Mouse (Mus musculus) myocyte (in vitro differentiated cells): ENCODE measurements at regions not wholly inside any gene's neighbourhood (a gene's known extent, or its start where the extent isn't known, plus 50 kb on each side); places are given as distances from the start of the nearest gene placed in this dataset.
A peak's percentile ranks its signal among the peaks of the same experiment; 100 is the strongest.

Source experiments
- H3K27me3 ChIP-seq: one replicate; pipeline ENCODE4 v1.6.1; 2011; ENCODE audit not compliant: control insufficient read depth, insufficient read depth, insufficient read length
- H3K36me3 ChIP-seq: one replicate; pipeline ENCODE4 v1.6.1; 2011; ENCODE audit not compliant: control insufficient read depth, insufficient read depth
- H3K4me2 ChIP-seq: one replicate; pipeline ENCODE4 v1.6.1; 2011; ENCODE audit warnings: low read depth, control low read depth
- H3K4me3 ChIP-seq: one replicate; pipeline ENCODE4 v1.5.1; 2011; ENCODE audit warnings: mild to moderate bottlenecking, control low read depth, moderate library complexity
- H3K79me2 ChIP-seq: one replicate; pipeline ENCODE4 v1.6.1; 2011; ENCODE audit not compliant: control insufficient read depth, insufficient read depth
- H3ac ChIP-seq: one replicate; pipeline ENCODE4 v1.6.1; 2011; ENCODE audit not compliant: control insufficient read depth, insufficient read length
- CEBPB ChIP-seq: IDR thresholded peaks from 2 replicates; pipeline ENCODE4 v1.6.1; 2011; ENCODE audit warnings: mild to moderate bottlenecking, moderate library complexity; ENCODE audit not compliant: poor library complexity, insufficient read depth, severe bottlenecking
- E2F4 ChIP-seq: IDR thresholded peaks from one replicate; pipeline ENCODE4 v1.6.1; 2011; ENCODE audit warnings: mild to moderate bottlenecking, control low read depth, moderate library complexity; ENCODE audit not compliant: insufficient read depth
- MAX ChIP-seq: IDR thresholded peaks from one replicate; pipeline ENCODE4 v1.6.1; 2011; ENCODE audit warnings: low read depth, mild to moderate bottlenecking, control low read depth
- MYOD1 ChIP-seq, 3 experiments: IDR thresholded peaks; one replicate each; pipeline ENCODE4 v1.6.1; 2011; ENCODE audit warnings: control low read depth in 2 of 3, low read depth in 2 of 3, mild to moderate bottlenecking in 2 of 3, moderate library complexity in 1 of 3; ENCODE audit not compliant: insufficient read length in 2 of 3, control insufficient read depth in 1 of 3
- MYOG ChIP-seq, 3 experiments: IDR thresholded peaks; one replicate each; pipeline ENCODE4 v1.6.1; 2011; ENCODE audit warnings: control low read depth in 2 of 3, low read depth in 2 of 3, mild to moderate bottlenecking in 2 of 3; ENCODE audit not compliant: insufficient read length in 2 of 3, control insufficient read depth in 1 of 3, insufficient read depth in 1 of 3
- POLR2A ChIP-seq: IDR thresholded peaks from one replicate; pipeline ENCODE4 v1.6.1; 2011; ENCODE audit warnings: low read depth, mild to moderate bottlenecking, control low read depth, moderate library complexity; ENCODE audit not compliant: insufficient read length
- POLR2AphosphoS2 ChIP-seq: IDR thresholded peaks from one replicate; pipeline ENCODE4 v1.6.1; 2011; ENCODE audit warnings: low read depth, control low read depth; ENCODE audit not compliant: insufficient read length
- REST ChIP-seq: IDR thresholded peaks from one replicate; pipeline ENCODE4 v1.6.1; 2011; ENCODE audit warnings: mild to moderate bottlenecking, control low read depth, moderate library complexity; ENCODE audit not compliant: insufficient read depth, insufficient read length
- SRF ChIP-seq: IDR thresholded peaks from one replicate; pipeline ENCODE4 v1.6.1; 2011; ENCODE audit warnings: low read depth; ENCODE audit not compliant: control insufficient read depth, insufficient read length
- TCF12 ChIP-seq: IDR thresholded peaks from one replicate; pipeline ENCODE4 v1.6.1; 2011; ENCODE audit warnings: mild to moderate bottlenecking, control low read depth; ENCODE audit not compliant: poor library complexity, insufficient read depth, severe bottlenecking
- TCF3 ChIP-seq: IDR thresholded peaks from one replicate; pipeline ENCODE4 v1.6.1; 2011; ENCODE audit warnings: low read depth, control low read depth; ENCODE audit not compliant: insufficient read length
- USF1 ChIP-seq: IDR thresholded peaks from one replicate; pipeline ENCODE4 v1.6.1; 2011; ENCODE audit warnings: low read depth, mild to moderate bottlenecking, control low read depth, moderate library complexity

GRCm38 (mm10) chr9:61081474-61082021 is 287.2 kb downstream of the Uaca start:
- Histone ChIP-seq H3K27me3 (peaks cover 34% of the 10 kb centered on the region), H3K4me2 (no peak overlapping the region), H3K4me3 (no peak overlapping the region), H3K36me3 (no peaks in the 10 kb centered on the region), H3K79me2 (no peaks in the 10 kb centered on the region), H3ac (no peak overlapping the region)
- TF ChIP-seq E2F4 (no peak), TCF3 (no peak), POLR2A (no peak), MAX (no peak), POLR2AphosphoS2 (no peak), CEBPB (no peak), SRF (no peak), MYOG (IDR thresholded peaks at IDR 0.05; ENCODE audit: control insufficient read depth in 1 of 3, insufficient read depth in 1 of 3, insufficient read length in 2 of 3, low read depth in 2 of 3) (no peak), USF1 (no peak), TCF12 (no peak), REST (no peak), MYOD1 (IDR thresholded peaks at IDR 0.05; ENCODE audit: control insufficient read depth in 1 of 3, insufficient read length in 2 of 3, low read depth in 2 of 3) (no peak)

- no peak overlapping the region for H3K4me2 ChIP-seq
- H3K27me3 ChIP-seq, result peaks cover 36% of the 10 kb centered on the region
- no peaks in the 10 kb centered on the region for H3K36me3 ChIP-seq
- no peak for TF ChIP-seq TCF3
- no peak for TF ChIP-seq POLR2A
- peak in 2 of 3 experiments; percentile 88 to 96 for TF ChIP-seq MYOD1 (IDR thresholded peaks at IDR 0.05; ENCODE audit: control insufficient read depth in 1 of 3, insufficient read length in 2 of 3, low read depth in 2 of 3)
- TF ChIP-seq CEBPB, result no peak
- TF ChIP-seq MYOG (IDR thresholded peaks at IDR 0.05; ENCODE audit: control insufficient read depth in 1 of 3, insufficient read depth in 1 of 3, insufficient read length in 2 of 3, low read depth in 2 of 3), result peak in 2 of 3 experiments; percentile 56 to 77
- TF ChIP-seq TCF12, result no peak
- no peak overlapping the region for H3K4me3 ChIP-seq
- H3ac ChIP-seq, result no peak overlapping the region
- no peaks in the 10 kb centered on the region for H3K79me2 ChIP-seq
Measured at GRCm38 (mm10) chr9:61084655-61085230, 287.4 kb upstream of the Tle3 start.

DNA sequence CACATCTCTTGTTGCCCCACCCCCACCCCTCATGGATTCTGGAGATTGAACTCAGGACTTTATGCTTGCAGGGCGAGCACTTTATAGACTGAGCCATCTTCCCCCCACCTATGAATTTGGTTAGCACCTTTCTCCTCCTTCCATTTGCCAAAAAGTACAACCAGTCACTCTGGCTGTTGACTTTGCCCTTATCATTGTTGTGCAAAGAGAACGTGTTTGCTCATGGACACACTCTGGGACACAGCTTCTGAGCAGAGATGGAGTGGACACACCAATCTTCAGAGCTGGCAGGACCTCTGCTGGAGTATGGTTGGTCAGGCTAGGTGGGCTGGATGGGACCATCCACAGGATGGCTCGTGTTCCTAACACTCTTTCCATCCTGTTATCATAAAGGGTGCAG is 285.1 kb upstream of the Tle3 start:
- no peak for TF ChIP-seq MYOG (IDR thresholded peaks at IDR 0.05; ENCODE audit: control insufficient read depth in 1 of 3, insufficient read depth in 1 of 3, insufficient read length in 2 of 3, low read depth in 2 of 3)
- no peak for TF ChIP-seq REST
- TF ChIP-seq SRF, result no peak
- no peak for TF ChIP-seq POLR2AphosphoS2
- TF ChIP-seq MYOD1 (IDR thresholded peaks at IDR 0.05; ENCODE audit: control insufficient read depth in 1 of 3, insufficient read length in 2 of 3, low read depth in 2 of 3), result no peak
- TF ChIP-seq MAX, result no peak
- TF ChIP-seq CEBPB, result no peak
- TF ChIP-seq TCF12, result no peak

DNA sequence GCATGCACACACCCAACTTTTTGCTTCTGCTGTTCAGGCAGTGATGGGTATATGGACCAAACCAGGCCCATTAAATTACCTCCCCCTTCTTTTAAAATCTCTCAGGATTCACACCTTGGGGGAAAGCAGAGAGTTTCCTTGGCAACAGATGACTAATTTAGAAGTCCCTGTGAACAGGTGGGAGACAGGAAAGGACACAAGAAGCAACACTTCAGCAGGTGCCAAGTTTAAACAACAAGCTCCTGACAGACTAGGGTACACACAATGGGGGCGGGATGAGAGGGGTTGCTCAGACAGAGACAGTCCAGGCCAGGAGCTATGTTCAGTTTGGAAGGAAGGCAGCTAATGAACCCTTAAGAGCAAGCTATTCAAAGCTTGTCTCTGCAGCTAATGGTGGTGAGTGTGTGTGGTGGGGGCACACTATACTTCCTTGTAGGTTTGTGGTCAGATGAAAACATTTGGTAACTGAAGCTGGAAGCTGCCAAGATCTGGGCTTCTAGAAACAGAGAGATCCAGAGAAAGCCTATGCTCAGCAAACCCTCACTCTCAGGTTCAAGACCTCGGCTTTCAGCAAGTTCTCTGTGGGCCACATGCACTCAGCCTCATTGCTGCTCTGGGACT is 283.0 kb upstream of the Tle3 start:
- Histone ChIP-seq H3K79me2 (no peaks in the 10 kb centered on the region), H3K27me3 (peaks cover 37% of the 10 kb centered on the region), H3ac (no peak overlapping the region), H3K4me3 (no peak overlapping the region), H3K4me2 (no peak overlapping the region), H3K36me3 (no peaks in the 10 kb centered on the region)
- TF ChIP-seq SRF (no peak), CEBPB (no peak), POLR2AphosphoS2 (no peak), E2F4 (no peak), MAX (no peak), MYOG (IDR thresholded peaks at IDR 0.05; ENCODE audit: control insufficient read depth in 1 of 3, insufficient read depth in 1 of 3, insufficient read length in 2 of 3, low read depth in 2 of 3) (no peak), TCF12 (no peak), REST (no peak), POLR2A (no peak), TCF3 (no peak), USF1 (no peak), MYOD1 (IDR thresholded peaks at IDR 0.05; ENCODE audit: control insufficient read depth in 1 of 3, insufficient read length in 2 of 3, low read depth in 2 of 3) (no peak)

More for the DNA sequence above, 285.1 kb upstream of the Tle3 start:
- H3K4me2 ChIP-seq, result no peak overlapping the region
- no peaks in the 10 kb centered on the region for H3K36me3 ChIP-seq
- H3K79me2 ChIP-seq, result no peaks in the 10 kb centered on the region
- peaks cover 43% of the 10 kb centered on the region for H3K27me3 ChIP-seq
- no peak overlapping the region for H3ac ChIP-seq
- H3K4me3 ChIP-seq, result no peak overlapping the region

DNA sequence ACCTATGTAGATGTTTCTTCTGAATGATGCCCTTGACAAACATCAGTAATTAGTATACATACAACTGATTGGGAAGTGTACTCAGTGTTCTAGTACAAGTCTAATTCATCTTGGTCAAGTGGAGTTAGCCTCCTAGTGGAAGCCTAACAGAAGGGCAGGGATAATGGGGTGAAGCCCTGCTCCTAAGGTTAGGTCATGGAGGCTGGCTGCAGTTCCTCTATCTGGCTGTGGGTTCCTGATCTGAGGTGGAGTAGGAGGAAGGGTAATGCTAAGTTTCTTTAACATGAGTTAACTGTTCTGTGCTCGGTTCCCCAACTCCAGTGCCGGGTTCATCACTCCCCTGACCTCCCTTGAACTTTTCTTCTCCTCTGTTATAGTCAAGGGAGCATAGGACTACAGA is 281.1 kb upstream of the Tle3 start:
- Histone ChIP-seq H3K27me3 (peaks cover 37% of the 10 kb centered on the region), H3K36me3 (no peaks in the 10 kb centered on the region), H3K79me2 (no peaks in the 10 kb centered on the region), H3K4me2 (no peak overlapping the region), H3K4me3 (no peak overlapping the region), H3ac (no peak overlapping the region)
- TF ChIP-seq POLR2AphosphoS2 (no peak), SRF (no peak), MAX (no peak), CEBPB (no peak), E2F4 (no peak), TCF12 (no peak), REST (no peak), TCF3 (no peak), MYOD1 (IDR thresholded peaks at IDR 0.05; ENCODE audit: control insufficient read depth in 1 of 3, insufficient read length in 2 of 3, low read depth in 2 of 3) (no peak)
